Mouse (Mus musculus): ENCODE data around the gene Olfr11. TPM values are rescaled to one million over a fixed set of nuclear protein-coding genes. Genes with fewer than 3 reads are reported as not detected.

The Olfr11 gene
- total RNA-seq (2022), result not detected

DNA sequence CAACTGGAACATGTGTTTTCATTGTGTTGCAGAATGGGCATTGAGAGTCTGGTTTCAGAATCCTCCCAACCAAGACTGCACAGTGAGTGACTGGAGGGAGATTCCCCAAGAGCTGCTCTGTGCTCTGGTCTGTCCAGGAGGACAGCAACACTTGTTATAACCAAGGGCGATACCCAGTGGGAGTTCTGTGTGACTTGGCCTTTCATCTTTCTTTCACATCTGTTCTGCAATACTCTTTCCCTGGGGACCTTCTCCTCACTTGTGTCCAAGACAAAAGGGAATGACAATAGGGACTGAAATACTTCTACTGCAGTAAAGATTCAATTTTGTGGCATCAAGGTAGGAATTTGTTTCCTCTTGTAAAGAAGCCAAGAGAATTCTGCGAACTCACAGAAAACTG, at the start of gene Olfr11:
Olfr11 (minus strand) TSS at position 101 of the 400 bp plus-strand sequence.
- no peak for DNase-seq

- no peak for DNase-seq
These were observed 35.0 kb upstream of the Olfr11 start, which contains the start of gene Olfr1360 for GRCm38 (mm10) chr13:21677305-21677704. Gene Olfr1360, minus strand, starts transcription at chr13:21677405.

DNA sequence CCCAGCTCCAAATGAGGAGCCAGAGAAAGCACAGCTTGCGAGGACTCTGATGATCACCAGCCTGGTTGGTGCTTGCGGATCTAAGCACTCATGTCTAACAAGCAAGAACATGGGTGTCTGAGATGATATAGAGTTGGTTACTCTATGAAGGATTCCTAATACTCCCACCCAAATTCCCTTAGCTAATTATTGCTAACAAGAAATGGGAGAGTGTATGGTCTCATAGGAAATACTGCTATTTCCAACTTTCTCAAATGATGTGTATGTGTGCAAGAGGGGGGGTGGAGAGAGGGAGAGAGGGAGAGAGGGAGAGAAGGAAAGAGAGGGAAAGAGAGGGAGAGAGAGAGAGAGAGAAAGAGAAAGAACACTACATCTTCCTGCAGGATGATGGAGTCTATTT, 21.0 kb upstream of the Olfr11 start, which contains the start of gene Olfr1361:
Olfr1361 (minus strand) TSS at position 101 of the 400 bp plus-strand sequence.
- DNase-seq, result no peak

- DNase-seq, result no peak
These were observed 28.4 kb downstream of the Olfr11 start, which contains the start of gene Olfr1362 for GRCm38 (mm10) chr13:21613922-21614321. Gene Olfr1362, minus strand, starts transcription at chr13:21614022.

DNA sequence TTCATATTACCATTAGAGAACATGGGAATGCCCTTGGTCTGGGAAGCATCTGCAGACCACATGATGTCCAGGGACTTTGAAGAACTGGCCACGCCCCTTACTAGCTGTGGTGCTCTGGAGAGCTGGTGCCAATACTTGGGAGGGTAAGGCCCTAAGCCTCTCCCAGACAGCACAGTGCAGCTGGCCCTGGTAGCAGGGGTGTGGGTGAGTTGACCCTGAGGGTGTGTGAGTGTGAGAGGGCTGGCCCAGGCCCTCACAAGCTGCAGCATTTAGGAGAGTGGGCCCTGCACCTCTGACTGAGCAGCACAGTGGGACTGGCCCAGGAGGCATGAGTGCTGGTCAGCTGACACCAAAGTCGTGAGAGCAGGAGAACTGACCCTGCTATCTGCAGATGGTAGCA, 50.7 kb downstream of the Olfr11 start:
- DNase-seq, result no peak

Other genes starting within 250 kb of the Olfr11 start
- gene Zkscan3, start 239.8 kb downstream of the Olfr11 start, total RNA-seq (2022), result 10 to 100 TPM; 55.7 to 74.1 (median 68.0) TPM
- 1 to 10 TPM in 2 of 4 experiments, under 1 TPM in 2; 0.75 to 1.9 (median 1.1) TPM for gene Pgbd1, start 201.5 kb downstream of the Olfr11 start, total RNA-seq (2022)
- 10 to 100 TPM; 41.9 to 57.9 (median 51.1) TPM for gene Zscan26, start 188.8 kb downstream of the Olfr11 start, total RNA-seq (2022)
- 1 to 10 TPM; 1.2 to 2.1 (median 1.8) TPM for gene Nkapl, start 174.0 kb downstream of the Olfr11 start, total RNA-seq (2022)
- gene Zkscan4, start 163.6 kb downstream of the Olfr11 start, total RNA-seq (2022), result 1 to 10 TPM; 2.5 to 4.9 (median 3.8) TPM
- not detected for gene Gm10065, start 163.1 kb downstream of the Olfr11 start, total RNA-seq (2022)
- gene AK157302, start 147.3 kb downstream of the Olfr11 start, total RNA-seq (2022), result 10 to 100 TPM in 2 of 4 experiments, 1 to 10 TPM in 2; 7.8 to 11.5 (median 10.3) TPM
- gene Gm11273, start 141.1 kb downstream of the Olfr11 start, total RNA-seq (2022), result 10 to 100 TPM; 48.5 to 62.2 (median 55.3) TPM
- gene Zkscan8, start 111.4 kb downstream of the Olfr11 start, total RNA-seq (2022), result 10 to 100 TPM; 20.4 to 30.2 (median 26.0) TPM
- not detected for gene Olfr1366, start 99.7 kb downstream of the Olfr11 start, total RNA-seq (2022)
- gene Olfr1535, start 82.6 kb downstream of the Olfr11 start, total RNA-seq (2022), result not detected
- gene Olfr1364, start 60.8 kb downstream of the Olfr11 start, total RNA-seq (2022), result not detected
- gene Olfr1362, start 28.5 kb downstream of the Olfr11 start, total RNA-seq (2022), result not detected
- not detected for gene Olfr1361, start 20.9 kb upstream of the Olfr11 start, total RNA-seq (2022)
- not detected for gene Olfr1360, start 34.9 kb upstream of the Olfr11 start, total RNA-seq (2022)
- not detected for gene Olfr1359, start 55.6 kb upstream of the Olfr11 start, total RNA-seq (2022)
- gene Hist1h2bl, start 73.6 kb upstream of the Olfr11 start, total RNA-seq (2022), result 10 to 100 TPM; 19.0 to 38.1 (median 29.8) TPM
- 1 to 10 TPM; 2.1 to 9.9 (median 7.2) TPM for gene Hist1h2ai, start 73.9 kb upstream of the Olfr11 start, total RNA-seq (2022)
- 10 to 100 TPM; 23.6 to 39.6 (median 35.8) TPM for gene Hist1h3h, start 75.1 kb upstream of the Olfr11 start, total RNA-seq (2022)
- 1 to 10 TPM; 3.7 to 7.9 (median 5.3) TPM for gene Hist1h2bm, start 79.5 kb upstream of the Olfr11 start, total RNA-seq (2022)
- gene Hist1h4j, start 92.5 kb upstream of the Olfr11 start, total RNA-seq (2022), result 10 to 100 TPM in 3 of 4 experiments, 1 to 10 TPM in 1; 7.2 to 11.3 (median 10.4) TPM
- 100 to 1,000 TPM in 3 of 4 experiments, 10 to 100 TPM in 1; 68.3 to 123 (median 109) TPM for gene Hist1h4k, start 108.0 kb upstream of the Olfr11 start, total RNA-seq (2022)
- 10 to 100 TPM in 1 of 4 experiments, 1 to 10 TPM in 3; 6.2 to 10.4 (median 7.6) TPM for gene Hist1h2ak, start 111.3 kb upstream of the Olfr11 start, total RNA-seq (2022)
- 10 to 100 TPM; 10.1 to 17.6 (median 15.3) TPM for gene Hist1h2bn, start 111.6 kb upstream of the Olfr11 start, total RNA-seq (2022)
- gene Hist1h1b, start 138.1 kb upstream of the Olfr11 start, total RNA-seq (2022), result 10 to 100 TPM; 13.2 to 18.9 (median 15.8) TPM
- 10 to 100 TPM; 45.2 to 52.5 (median 48.0) TPM for gene Hist1h3i, start 140.9 kb upstream of the Olfr11 start, total RNA-seq (2022)
- 1 to 10 TPM in 2 of 4 experiments, not detected in 2; 2.7 to 7.2 TPM for gene Hist1h2an, start 144.7 kb upstream of the Olfr11 start, total RNA-seq (2022)
- 10 to 100 TPM in 1 of 4 experiments, 1 to 10 TPM in 3; 6.0 to 15.5 (median 8.6) TPM for gene Hist1h2bp, start 144.9 kb upstream of the Olfr11 start, total RNA-seq (2022)
- gene Hist1h2bq, start 167.7 kb upstream of the Olfr11 start, total RNA-seq (2022), result 10 to 100 TPM; 62.2 to 78.1 (median 68.0) TPM
- 10 to 100 TPM in 3 of 4 experiments, 1 to 10 TPM in 1; 6.1 to 36.2 (median 24.9) TPM for gene Hist1h2ao, start 167.9 kb upstream of the Olfr11 start, total RNA-seq (2022)
- 100 to 1,000 TPM; 110 to 175 (median 150) TPM for gene Hist1h4m, start 169.2 kb upstream of the Olfr11 start, total RNA-seq (2022)
- gene Hist1h4n, start 189.7 kb upstream of the Olfr11 start, total RNA-seq (2022), result 100 to 1,000 TPM in 2 of 4 experiments, 10 to 100 TPM in 2; 56.8 to 227 (median 113) TPM
- gene Hist1h2ap, start 191.0 kb upstream of the Olfr11 start, total RNA-seq (2022), result 10 to 100 TPM; 19.8 to 45.6 (median 32.3) TPM
- gene Hist1h2br, start 191.2 kb upstream of the Olfr11 start, total RNA-seq (2022), result 10 to 100 TPM; 63.3 to 78.8 (median 69.1) TPM

Data from adrenal gland, adult 8-10 months (tissue).